Mouse (Mus musculus): ENCODE results near the gene Dpep1. TPM values are rescaled to one million over a fixed set of nuclear protein-coding genes. Genes with fewer than 3 reads are reported as not detected.
A peak's percentile ranks its signal among the peaks of the same experiment; 100 is the strongest.

The Dpep1 gene
- polyA plus RNA-seq, 1 experiment, result 830 TPM

GRCm38 (mm10) chr8:123150737-123151171, 35.3 kb upstream of the Dpep1 start:
- TF ChIP-seq CTCF (IDR thresholded peaks at IDR 0.05; ENCODE audit: extremely low read depth, insufficient read length, insufficient replicate concordance, low read depth, low read length) (no peak), POLR2A (IDR thresholded peaks at IDR 0.05; ENCODE audit: low read depth, low read length) (no peak)
- Histone ChIP-seq H3K4me3 (ENCODE audit: low read depth, low read length) (no peak overlapping the region), H3K27ac (ENCODE audit: insufficient read depth, low read depth, low read length) (0 out of 2 replicates have a peak overlapping the region, but pooled peaks have one; percentile 5), H3K4me1 (ENCODE audit: control insufficient read depth, insufficient read depth, insufficient read length, low read length) (no peaks in the 10 kb centered on the region), H3K27me3 (ENCODE audit: control insufficient read depth, insufficient read depth, low read length) (no peaks in the 10 kb centered on the region), H3K36me3 (ENCODE audit: control insufficient read depth, insufficient read depth, low read length) (no peaks in the 10 kb centered on the region)
- 56% methylated on average over 9 of the region's 9 CpGs for WGBS

DNA sequence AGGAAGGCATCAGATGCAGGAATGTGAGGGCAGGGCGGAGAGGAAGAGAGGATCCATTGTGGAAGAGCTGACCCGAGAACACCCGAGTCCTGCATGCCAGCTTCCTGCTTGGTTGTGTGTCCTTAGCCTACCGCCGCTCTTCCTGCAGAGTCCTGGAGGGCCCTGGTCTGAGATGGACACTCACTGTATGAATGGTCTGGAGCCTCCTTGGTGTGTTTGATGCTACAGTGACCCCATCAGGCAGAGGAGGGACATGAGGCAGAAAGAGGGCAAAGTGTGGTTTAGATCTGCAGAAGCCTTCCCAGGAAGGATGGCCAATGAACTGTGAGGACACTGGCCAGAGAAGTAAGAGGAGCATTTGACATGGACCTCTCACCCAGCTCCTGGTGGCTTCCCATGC, 30.9 kb upstream of the Dpep1 start:
- Histone ChIP-seq H3K36me3 (ENCODE audit: control insufficient read depth, insufficient read depth, low read length) (no peaks in the 10 kb centered on the region), H3K4me1 (ENCODE audit: control insufficient read depth, insufficient read depth, insufficient read length, low read length) (no peaks in the 10 kb centered on the region), H3K27me3 (ENCODE audit: control insufficient read depth, insufficient read depth, low read length) (no peaks in the 10 kb centered on the region), H3K27ac (ENCODE audit: insufficient read depth, low read depth, low read length) (no peak overlapping the region), H3K4me3 (ENCODE audit: low read depth, low read length) (no peak overlapping the region)
- TF ChIP-seq POLR2A (IDR thresholded peaks at IDR 0.05; ENCODE audit: low read depth, low read length), result no peak
- no peak for TF ChIP-seq CTCF (IDR thresholded peaks at IDR 0.05; ENCODE audit: extremely low read depth, insufficient read length, insufficient replicate concordance, low read depth, low read length)
- WGBS, result 77% methylated on average over 5 of the region's 5 CpGs

- 61% methylated on average over 9 of the region's 9 CpGs for WGBS
- H3K27me3 ChIP-seq (ENCODE audit: control insufficient read depth, insufficient read depth, low read length), result no peaks in the 10 kb centered on the region
- H3K27ac ChIP-seq (ENCODE audit: insufficient read depth, low read depth, low read length), result no peak overlapping the region
- TF ChIP-seq CTCF (IDR thresholded peaks at IDR 0.05; ENCODE audit: extremely low read depth, insufficient read length, insufficient replicate concordance, low read depth, low read length) (no peak), POLR2A (IDR thresholded peaks at IDR 0.05; ENCODE audit: low read depth, low read length) (no peak)
- no peak overlapping the region for H3K4me3 ChIP-seq (ENCODE audit: low read depth, low read length)
- no peaks in the 10 kb centered on the region for H3K4me1 ChIP-seq (ENCODE audit: control insufficient read depth, insufficient read depth, insufficient read length, low read length)
- H3K36me3 ChIP-seq (ENCODE audit: control insufficient read depth, insufficient read depth, low read length), result no peaks in the 10 kb centered on the region
Observed at GRCm38 (mm10) chr8:123156070-123156773, 29.8 kb upstream of the Dpep1 start.

DNA sequence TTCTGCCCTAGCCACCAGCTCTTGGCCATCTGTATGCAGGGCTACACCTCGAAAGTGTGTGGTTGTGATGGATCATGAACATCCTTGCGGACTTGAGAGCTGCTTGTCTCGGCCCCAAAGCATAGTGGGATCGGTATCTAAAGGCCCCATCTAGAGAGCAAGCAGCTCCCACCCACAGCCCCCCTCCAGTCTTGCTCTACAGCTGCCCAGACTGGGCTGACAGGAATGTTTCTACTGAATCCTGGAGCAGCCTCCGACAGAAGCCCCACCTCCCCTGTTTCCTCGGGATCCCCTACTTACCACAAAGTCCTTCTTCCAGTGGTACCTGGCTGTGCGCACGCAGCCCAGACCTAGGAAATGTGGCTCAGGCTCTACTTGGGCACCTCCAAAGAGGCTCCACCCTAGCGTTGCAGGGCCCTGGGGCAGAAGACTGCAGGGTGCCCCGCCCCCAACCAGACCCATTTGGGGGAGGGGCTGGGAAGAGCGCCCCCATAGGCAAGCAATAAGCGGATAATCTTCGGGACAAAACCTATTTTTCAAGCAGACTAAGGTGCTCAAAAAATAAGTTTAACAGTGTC, 28.1 kb upstream of the Dpep1 start, which contains the start of gene Sult5a1:
Sult5a1 (minus strand) TSS at position 428 of the 578 bp plus-strand sequence.
- WGBS, result 31% methylated on average over 13 of the region's 13 CpGs
- TF ChIP-seq POLR2A (IDR thresholded peaks at IDR 0.05; ENCODE audit: low read depth, low read length) (no peak), CTCF (IDR thresholded peaks at IDR 0.05; ENCODE audit: extremely low read depth, insufficient read length, insufficient replicate concordance, low read depth, low read length) (no peak)
- no peaks in the 10 kb centered on the region; the same call in 1 of the 2 replicates for H3K4me1 ChIP-seq (ENCODE audit: control insufficient read depth, insufficient read depth, insufficient read length, low read length)
- H3K27me3 ChIP-seq (ENCODE audit: control insufficient read depth, insufficient read depth, low read length), result no peaks in the 10 kb centered on the region
- H3K27ac ChIP-seq (ENCODE audit: insufficient read depth, low read depth, low read length), result no peak within 1 kb of the TSS
- no peaks in the 10 kb centered on the region for H3K36me3 ChIP-seq (ENCODE audit: control insufficient read depth, insufficient read depth, low read length)
- H3K4me3 ChIP-seq (ENCODE audit: low read depth, low read length), result no peak within 1 kb of the TSS

- Histone ChIP-seq H3K27me3 (ENCODE audit: control insufficient read depth, insufficient read depth, low read length) (no peaks in the 10 kb centered on the region), H3K4me3 (ENCODE audit: low read depth, low read length) (no peak overlapping the region), H3K36me3 (ENCODE audit: control insufficient read depth, insufficient read depth, low read length) (no peaks in the 10 kb centered on the region), H3K4me1 (ENCODE audit: control insufficient read depth, insufficient read depth, insufficient read length, low read length) (peaks cover 3% of the 10 kb centered on the region; the same call in 1 of the 2 replicates), H3K27ac (ENCODE audit: insufficient read depth, low read depth, low read length) (no peak overlapping the region)
- 75% methylated on average over 3 of the region's 3 CpGs for WGBS
- TF ChIP-seq CTCF (IDR thresholded peaks at IDR 0.05; ENCODE audit: extremely low read depth, insufficient read length, insufficient replicate concordance, low read depth, low read length) (no peak), POLR2A (IDR thresholded peaks at IDR 0.05; ENCODE audit: low read depth, low read length) (no peak)
Observed at GRCm38 (mm10) chr8:123181391-123181790, 4.7 kb upstream of the Dpep1 start.

GRCm38 (mm10) chr8:123188006-123188405, 2.0 kb downstream of the Dpep1 start:
- TF ChIP-seq POLR2A (IDR thresholded peaks at IDR 0.05; ENCODE audit: low read depth, low read length) (no peak), CTCF (IDR thresholded peaks at IDR 0.05; ENCODE audit: extremely low read depth, insufficient read length, insufficient replicate concordance, low read depth, low read length) (no peak)
- no peak overlapping the region for H3K27ac ChIP-seq (ENCODE audit: insufficient read depth, low read depth, low read length)
- H3K4me3 ChIP-seq (ENCODE audit: low read depth, low read length), result no peak overlapping the region
- H3K36me3 ChIP-seq (ENCODE audit: control insufficient read depth, insufficient read depth, low read length), result no peaks in the 10 kb centered on the region
- peaks cover 20% of the 10 kb centered on the region; the same call in 1 of the 2 replicates for H3K4me1 ChIP-seq (ENCODE audit: control insufficient read depth, insufficient read depth, insufficient read length, low read length)
- no peaks in the 10 kb centered on the region for H3K27me3 ChIP-seq (ENCODE audit: control insufficient read depth, insufficient read depth, low read length)
- WGBS, result 80% methylated on average over 2 of the region's 2 CpGs

DNA sequence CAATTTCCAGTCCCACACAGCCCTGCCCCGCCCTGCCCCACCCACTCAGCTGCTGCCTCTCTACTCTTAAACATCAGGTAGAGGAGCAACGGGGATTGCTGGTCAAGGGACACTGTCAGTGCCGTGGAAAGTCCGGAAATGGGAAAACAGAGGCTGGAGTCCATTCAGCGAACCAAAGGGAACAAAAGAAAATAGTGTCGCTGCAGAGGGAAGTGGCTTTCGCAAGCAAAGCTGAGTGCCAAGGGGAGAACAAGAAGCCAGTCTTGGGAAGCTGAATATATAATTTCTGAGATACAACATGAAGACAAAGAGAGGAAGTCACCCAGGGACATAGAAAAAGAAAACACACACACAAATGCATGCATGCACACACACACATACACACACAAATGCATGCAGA, 2.8 kb downstream of the Dpep1 start:
- no peak for TF ChIP-seq POLR2A (IDR thresholded peaks at IDR 0.05; ENCODE audit: low read depth, low read length)
- TF ChIP-seq CTCF (IDR thresholded peaks at IDR 0.05; ENCODE audit: extremely low read depth, insufficient read length, insufficient replicate concordance, low read depth, low read length), result no peak
- WGBS, result 16% methylated on average over 7 of the region's 7 CpGs

More for the DNA sequence above, 2.8 kb downstream of the Dpep1 start:
- Histone ChIP-seq H3K4me3 (ENCODE audit: low read depth, low read length) (no peak overlapping the region), H3K36me3 (ENCODE audit: control insufficient read depth, insufficient read depth, low read length) (no peaks in the 10 kb centered on the region), H3K27me3 (ENCODE audit: control insufficient read depth, insufficient read depth, low read length) (no peaks in the 10 kb centered on the region), H3K4me1 (ENCODE audit: control insufficient read depth, insufficient read depth, insufficient read length, low read length) (peaks cover 24% of the 10 kb centered on the region; the same call in 1 of the 2 replicates), H3K27ac (ENCODE audit: insufficient read depth, low read depth, low read length) (peak overlapping the region; percentile 13; the same call in 1 of the 2 replicates)
